Mouse (Mus musculus) left cerebral cortex, postnatal 10 days (tissue): ENCODE measurements around the gene Hemgn. TPM values are rescaled to one million over a fixed set of nuclear protein-coding genes. Genes with fewer than 3 reads are reported as not detected.
A peak's percentile ranks its signal among the peaks of the same experiment; 100 is the strongest.

Experiments used
- DNase-seq, 2 experiments: peaks; one replicate each; pipeline ENCODE4 v3.0.0; 2021 to 2022; ENCODE audit warnings: low spot score in 2 of 2, mixed read lengths in 1 of 2; ENCODE audit errors: extremely low spot score in 1 of 2
- intact Hi-C: fragments of 180-260 bp; cut with DNase I; formaldehyde crosslinking; loops from one replicate; pipeline ENCODE4 v1.15.1; 2025
- total RNA-seq, 2 experiments: library from RNA; stranded (reverse); gene quantifications; 2 replicates each; pipeline ENCODE4 v1.2.3; 2021

Gene Hemgn
- total RNA-seq, 2 experiments from 2014 or later = not detected

DNA sequence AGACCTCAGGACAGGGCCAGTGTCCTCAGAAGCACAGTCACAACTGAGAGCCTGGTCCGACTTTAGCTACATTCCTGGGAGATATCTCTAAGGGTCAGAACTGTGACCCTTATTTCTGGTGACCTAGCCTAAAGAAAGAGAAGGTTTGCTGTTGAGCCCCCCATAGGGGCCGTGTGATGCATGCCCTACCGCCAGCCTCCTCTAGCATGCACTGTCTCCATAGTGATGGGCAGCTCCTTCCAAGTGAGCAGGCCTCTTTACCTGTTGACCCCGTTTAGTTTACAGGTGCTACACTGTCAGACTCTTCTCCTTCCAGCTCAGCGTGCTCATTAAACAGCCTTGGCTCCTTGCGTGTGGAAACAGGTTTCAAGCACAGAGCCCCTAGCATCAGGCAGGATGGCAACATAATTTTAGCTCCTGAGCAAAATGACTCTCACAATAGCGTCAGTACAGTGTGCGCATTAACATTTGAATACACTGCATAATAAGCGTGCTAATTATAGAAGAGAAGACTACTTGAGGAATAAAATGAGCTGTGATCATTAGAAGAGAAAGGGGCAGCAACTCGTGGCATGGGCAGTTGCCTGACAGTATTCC lies 15.7 kb upstream of the Hemgn start:
- intact Hi-C loops = no loop called here
- peak in 1 of 2 experiments; percentile 17 for DNase-seq

DNA sequence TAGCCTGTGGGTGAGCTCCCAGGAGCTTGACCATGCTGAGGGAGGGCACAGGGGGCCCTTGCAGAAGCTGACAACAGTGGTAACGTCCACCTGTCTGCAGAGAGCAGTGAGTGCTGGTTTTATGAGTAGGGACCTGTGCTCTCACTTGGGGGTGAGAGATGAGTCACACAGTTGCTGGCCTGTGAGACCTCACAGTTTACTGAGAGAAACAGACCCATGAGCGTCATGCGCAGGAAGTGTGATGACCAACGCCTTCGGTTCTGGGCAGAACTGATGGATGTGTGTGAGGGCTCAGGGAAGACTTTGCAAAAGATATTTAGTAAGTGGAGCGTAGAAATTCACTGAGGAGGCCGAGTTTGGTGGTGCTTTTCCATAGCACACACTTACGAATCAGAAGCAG lies 9.3 kb upstream of the Hemgn start:
- DNase-seq = no peak
- intact Hi-C loops = no loop called here

DNA sequence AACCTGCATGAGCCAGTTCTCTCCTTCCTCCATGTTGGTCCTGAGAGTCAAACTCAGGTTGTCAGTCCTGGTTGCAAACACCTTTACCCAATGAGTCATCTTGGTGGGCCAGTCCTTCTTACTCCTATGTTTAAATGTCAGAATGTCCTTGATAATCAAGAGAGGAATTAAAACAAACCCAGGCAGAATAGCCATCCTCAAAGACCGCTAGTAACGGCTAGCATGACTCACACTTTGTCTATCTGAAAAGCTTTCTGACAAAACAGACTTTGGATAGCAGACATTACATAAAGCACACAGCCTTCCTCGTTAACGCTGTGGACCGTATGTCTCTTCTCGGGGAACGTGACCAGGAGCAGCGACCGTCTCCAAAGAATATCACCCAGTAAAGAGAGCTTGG lies 5.5 kb upstream of the Hemgn start:
- DNase-seq = no peak
- intact Hi-C loops = no loop called here

DNA sequence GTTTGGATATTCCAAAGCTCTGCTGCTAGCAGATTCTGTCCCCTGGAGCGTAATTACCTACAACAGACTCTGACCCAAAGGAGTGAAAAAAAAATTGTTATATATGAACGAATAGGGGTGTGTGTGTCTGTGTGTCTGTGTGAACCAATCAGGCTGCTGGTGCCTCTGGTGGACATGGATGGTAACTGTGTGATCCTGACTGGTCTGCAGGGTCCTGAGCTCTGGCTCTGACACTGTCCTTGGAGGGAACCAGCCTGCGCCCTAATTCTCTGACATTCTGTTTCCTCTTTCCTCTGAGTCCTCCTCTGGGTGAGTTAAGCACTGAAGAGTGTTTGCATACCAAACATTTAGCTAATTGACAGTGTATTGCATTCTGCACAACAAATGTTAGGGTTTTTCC lies 4.2 kb upstream of the Hemgn start:
- DNase-seq = peak in 1 of 2 experiments; percentile 31
- intact Hi-C loops = no loop called here

DNA sequence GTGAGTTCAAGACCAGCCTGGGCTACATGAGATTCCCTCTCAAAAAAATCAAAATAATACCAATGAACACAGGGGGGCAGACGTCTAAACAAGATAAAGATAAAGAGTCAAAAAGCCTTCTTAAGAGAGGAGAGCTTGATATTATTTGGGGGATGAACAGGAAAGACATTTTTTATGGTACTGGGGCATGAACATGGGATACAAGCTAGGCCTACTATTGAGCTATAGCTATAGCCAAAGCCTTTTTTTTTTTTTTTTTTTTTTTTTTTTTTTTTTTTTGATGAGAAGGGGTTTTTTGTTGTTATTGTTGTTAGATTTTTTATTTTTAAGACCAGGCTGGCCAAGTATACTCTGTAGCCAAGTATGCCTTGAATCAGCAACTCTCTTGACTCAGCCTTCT lies 1.2 kb downstream of the Hemgn start:
- no peak for DNase-seq
- intact Hi-C loops = no loop called here

- intact Hi-C loops = no loop called here
- no peak for DNase-seq
These were observed 1.8 kb downstream of the Hemgn start for GRCm38 (mm10) chr4:46411489-46411888.

- no peak for DNase-seq
- intact Hi-C loops = no loop called here
These were observed 2.6 kb downstream of the Hemgn start for GRCm38 (mm10) chr4:46410677-46411076.

- no peak for DNase-seq
- intact Hi-C loops = no loop called here
These were observed 6.2 kb downstream of the Hemgn start for GRCm38 (mm10) chr4:46406966-46407703.

GRCm38 (mm10) chr4:46404042-46404795 lies 9.1 kb downstream of the Hemgn start:
- intact Hi-C loops = no loop called here

DNA sequence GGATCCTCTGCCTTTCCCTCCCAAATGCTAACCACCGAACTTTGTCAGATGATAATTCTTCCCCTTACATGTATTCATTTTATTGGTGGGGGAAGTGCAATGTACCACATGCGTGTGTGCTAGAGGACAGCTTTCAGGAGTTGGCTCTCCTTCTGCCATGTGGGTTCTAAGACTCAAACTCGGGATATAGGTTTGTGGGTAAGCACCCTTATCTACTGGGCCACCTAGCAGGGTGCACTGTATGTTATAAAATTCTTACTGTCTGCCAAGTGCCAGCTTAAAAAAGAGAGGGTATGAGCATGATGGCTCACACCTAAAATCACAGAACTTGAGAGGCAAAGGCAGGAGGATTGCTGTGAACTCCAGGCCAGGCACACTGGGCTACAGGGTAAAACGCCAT lies 14.5 kb downstream of the Hemgn start:
- no peak for DNase-seq
- intact Hi-C loops = no loop called here

More at GRCm38 (mm10) chr4:46404042-46404795, 9.1 kb downstream of the Hemgn start:
- DNase-seq = no peak

GRCm38 (mm10) chr4:46395736-46396135 lies 17.6 kb downstream of the Hemgn start:
- intact Hi-C loops = no loop called here
- DNase-seq = no peak

DNA sequence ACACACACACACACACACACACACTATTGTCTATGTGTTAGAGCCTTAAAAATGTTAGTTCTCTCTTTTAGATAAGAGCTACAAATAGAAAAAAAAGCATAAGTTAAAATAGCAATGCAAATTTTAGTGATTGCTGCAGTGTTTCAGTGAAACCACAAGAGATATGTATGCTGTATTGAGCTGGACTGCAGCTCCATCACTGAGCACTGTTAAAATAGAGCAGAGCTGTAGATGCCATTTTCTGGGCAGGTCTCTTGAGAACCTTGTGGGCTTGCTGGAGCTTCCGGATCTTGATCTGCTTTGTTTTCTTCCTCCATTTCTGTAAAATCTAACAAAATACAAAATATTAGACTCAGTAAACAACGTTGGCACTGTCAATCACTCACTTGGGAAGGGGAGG lies 18.9 kb downstream of the Hemgn start:
- no peak for DNase-seq
- intact Hi-C loops = loop anchor here (5.0 kb wide), 1 partner anchor 58 kb away; the partner anchor contains the start of gene Anp32b

DNA sequence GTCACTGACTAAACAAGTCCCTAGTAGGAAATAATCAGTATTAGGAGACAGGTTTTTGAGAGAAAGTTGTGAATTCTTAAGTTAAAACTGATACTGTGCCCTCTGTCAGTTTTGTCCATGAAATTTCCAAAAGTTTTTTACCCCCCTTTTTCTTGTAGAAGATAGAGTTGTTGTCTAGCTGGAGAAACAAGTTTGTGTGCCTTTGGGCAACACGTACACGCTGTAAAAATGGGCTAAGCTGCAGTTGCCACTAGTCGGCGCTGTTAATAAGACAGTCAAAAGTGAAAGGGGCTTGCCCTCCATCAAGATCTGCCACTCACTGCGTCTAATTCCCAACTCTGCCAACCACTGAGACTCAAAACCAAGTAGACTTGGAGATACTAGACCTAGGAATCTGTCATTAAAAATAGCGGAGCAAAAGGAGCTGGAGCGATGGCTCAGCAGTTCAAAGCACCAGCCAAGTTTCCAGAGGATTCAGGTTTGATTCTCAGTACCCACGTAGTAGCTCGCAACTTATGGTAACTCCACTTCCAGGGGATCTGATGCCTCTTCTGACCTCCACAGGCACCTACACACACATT lies 22.8 kb downstream of the Hemgn start:
- intact Hi-C loops = loop anchor here (5.0 kb wide), 1 partner anchor 62 kb away; the partner anchor contains the start of gene Anp32b
- DNase-seq = peak; percentile 74 to 82

DNA sequence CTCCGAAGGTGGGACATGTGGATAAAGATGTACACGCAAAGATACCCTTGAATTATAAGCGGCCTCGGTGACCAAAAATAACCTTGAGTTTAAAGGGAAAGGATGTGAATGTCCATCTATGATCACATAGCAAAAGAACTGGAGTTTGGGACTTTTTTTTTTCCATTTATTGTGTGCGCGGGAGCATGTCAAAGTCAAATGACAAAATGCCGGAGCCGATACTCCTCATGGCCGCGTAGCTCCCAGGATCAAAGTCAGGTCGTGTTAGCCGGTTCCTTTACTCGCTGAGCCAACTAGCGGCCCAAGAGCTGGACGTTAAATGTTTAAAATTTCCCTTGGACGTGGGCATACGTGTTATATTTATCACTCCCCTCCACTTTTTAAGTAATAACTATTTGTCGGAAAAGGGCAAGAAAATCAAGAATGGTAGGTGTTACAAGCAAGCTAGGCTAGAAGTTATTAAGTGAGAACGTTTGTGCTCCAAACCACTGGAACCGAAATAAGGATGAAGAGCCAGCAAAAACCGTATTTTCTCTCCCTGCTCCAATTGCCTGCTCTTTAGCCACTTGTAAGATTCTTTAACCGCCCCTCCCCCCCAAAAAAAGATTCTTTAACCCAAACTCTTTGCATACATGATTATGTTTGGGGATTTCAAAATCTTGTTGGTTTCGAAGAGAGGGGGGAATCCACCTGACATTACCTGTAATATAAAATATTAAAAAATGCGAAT lies 23.5 kb downstream of the Hemgn start:
- DNase-seq = peak in 1 of 2 experiments; percentile 32
- intact Hi-C loops = loop anchor here (5.0 kb wide), 1 partner anchor 63 kb away; the partner anchor contains the start of gene Anp32b

DNA sequence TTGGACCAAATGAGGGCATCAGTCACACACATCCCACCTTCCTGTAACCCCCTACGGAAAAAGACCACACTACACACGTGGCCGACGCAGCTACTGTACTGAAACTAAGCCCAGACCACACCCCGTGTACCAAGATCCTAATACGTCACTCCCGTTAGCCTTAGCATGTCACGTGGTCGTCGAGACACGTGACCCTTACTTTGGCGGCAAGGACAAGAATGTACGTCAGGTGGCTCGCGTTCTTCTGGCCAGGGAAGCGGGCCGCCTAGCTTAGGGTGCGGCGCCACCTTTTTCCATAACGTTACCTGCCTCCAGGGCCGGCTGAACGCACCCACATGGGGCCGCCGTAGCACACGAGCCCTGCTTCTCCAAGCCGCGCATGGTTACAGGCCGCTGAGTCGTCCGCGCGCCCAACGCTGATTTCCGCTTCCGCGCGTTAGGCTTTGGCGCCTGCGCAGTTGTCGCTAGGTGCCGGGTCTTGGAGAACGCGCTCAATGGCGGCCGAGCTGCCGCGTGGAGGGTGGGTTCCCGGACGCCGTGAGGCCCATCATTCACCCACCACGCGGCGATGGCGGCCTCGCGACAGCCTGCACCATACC lies 24.2 kb downstream of the Hemgn start, which contains the start of gene Trmo:
Gene Trmo, minus strand, starts transcription at position 425 of the 599 bp plus-strand sequence.
- peak; percentile 92 to 96 for DNase-seq
- intact Hi-C loops = no loop called here

GRCm38 (mm10) chr4:46388556-46388955 lies 24.8 kb downstream of the Hemgn start:
- no peak for DNase-seq
- intact Hi-C loops = no loop called here

DNA sequence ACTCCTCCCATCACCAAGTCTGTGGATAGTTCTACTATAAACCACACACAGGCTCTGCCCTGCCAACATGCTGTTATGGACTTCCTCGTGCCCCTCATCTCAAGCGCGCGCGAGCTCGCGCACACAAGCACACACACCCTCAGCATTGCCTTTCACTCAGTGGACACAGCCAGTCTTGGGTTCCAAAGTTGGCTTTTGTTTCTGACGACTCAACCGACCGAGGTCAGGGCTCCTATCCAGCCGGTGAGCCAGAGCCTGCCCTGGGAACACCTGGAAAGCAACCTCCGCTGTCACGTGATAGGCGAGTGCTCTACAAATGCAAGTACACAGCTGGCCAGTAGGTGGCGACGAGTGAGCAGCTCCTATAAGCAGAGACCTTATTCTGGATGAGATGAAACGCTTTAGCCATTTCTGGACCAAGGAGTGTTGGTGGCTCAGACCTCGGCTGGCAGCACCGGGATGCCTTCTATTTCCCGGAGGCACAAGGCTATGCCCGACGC lies 38.4 kb downstream of the Hemgn start:
- intact Hi-C loops = no loop called here
- peak; percentile 79 to 88 for DNase-seq

DNA sequence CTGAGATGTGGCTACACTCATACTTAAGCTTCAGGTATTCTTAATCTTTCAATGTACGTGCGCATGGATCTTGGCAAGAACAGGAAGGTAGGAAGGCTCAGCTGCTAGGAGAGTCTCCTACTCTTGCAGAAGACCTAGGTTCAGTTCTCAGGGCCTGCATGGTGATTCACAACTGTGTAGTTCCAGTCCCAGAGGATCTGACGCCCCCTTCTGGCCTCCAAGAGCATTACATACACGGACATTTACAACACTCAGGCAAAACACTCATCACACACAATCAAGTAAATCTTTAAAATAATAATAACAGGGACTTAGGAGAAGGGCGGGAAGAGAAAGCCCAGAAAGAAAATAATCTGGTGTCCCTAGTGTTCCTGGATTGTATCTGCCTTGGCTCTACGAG lies 38.9 kb downstream of the Hemgn start:
- DNase-seq = no peak
- intact Hi-C loops = no loop called here
